Mouse (Mus musculus) heart, postnatal 0 days (tissue): ENCODE data around the gene Rsph10b.

Experiments used
- CTCF ChIP-seq: IDR thresholded peaks from 2 replicates; pipeline ENCODE4 v1.5.1; 2016; ENCODE audit warnings: antibody characterized with exemption, control low read depth, low read depth
- EP300 ChIP-seq: IDR thresholded peaks from 2 replicates; pipeline ENCODE4 v1.6.1; 2016; ENCODE audit warnings: antibody characterized with exemption, low read depth

DNA sequence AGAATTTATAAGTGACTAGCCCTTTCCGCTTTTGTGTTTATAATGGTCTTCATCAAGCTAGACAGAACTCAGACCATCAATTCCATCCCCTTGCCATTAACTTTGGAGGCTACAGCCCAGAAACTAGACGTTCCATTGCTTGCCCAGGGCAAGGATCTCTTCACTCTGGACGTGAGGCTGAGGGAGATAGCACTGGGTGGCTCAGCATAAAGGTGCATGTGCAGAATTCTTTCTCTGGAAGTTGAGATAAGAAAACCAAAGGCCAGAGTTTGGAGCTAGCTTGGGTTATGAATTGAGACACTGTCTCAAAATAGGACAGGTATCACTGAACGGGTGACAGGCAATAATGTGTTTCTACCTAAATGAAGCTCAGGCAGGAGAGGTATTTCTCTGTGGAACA, 29.0 kb upstream of the Rsph10b start:
- TF ChIP-seq CTCF (no peak), EP300 (no peak)
